ENCODE assay signal across 23 mouse cellular contexts in genomic region chr11:31930051-31930450, GRCm38 (mm10). TPM values are rescaled to one million over a fixed set of nuclear protein-coding genes. Genes with fewer than 3 reads are reported as not detected.
"Had no signal": no experiment of that assay in that cellular context is flagged by ENCODE, and none has a peak within 500 bp of the region (broad histone marks: within the 10 kb centered on the region; RNA-seq: fewer than 3 reads in every experiment).

No protein-coding gene starts in this region.

- DNase-seq: lung, adult 18-20 months; lung, embryonic 14.5 days; lung, postnatal 10 days; lung, postnatal 4 days; midbrain, embryonic 14.5 days; retina, postnatal 1 day; right cerebral cortex, adult 18-20 months; right cerebral cortex, postnatal 25 days; right cerebral cortex, postnatal 4 days; spleen, adult 18-20 months; thymus, adult 18-20 months; thymus, postnatal 14 days; thymus, postnatal 36 days had no signal

- H3K9ac ChIP-seq: lung, embryonic 14.5 days; midbrain, embryonic 12.5 days; neural tube, embryonic 13.5 days; neural tube, embryonic 15.5 days had no signal

- H3K27me3 ChIP-seq: megakaryocyte, embryonic 14.5 days; midbrain, embryonic 12.5 days; neural tube, embryonic 13.5 days; neural tube, embryonic 15.5 days had no signal

- H3K9me3 ChIP-seq: megakaryocyte, embryonic 14.5 days; midbrain, embryonic 10.5 days; midbrain, embryonic 12.5 days; neural tube, embryonic 13.5 days; neural tube, embryonic 15.5 days had no signal

- H3K4me3 ChIP-seq: megakaryocyte, embryonic 14.5 days; midbrain, embryonic 10.5 days; midbrain, embryonic 12.5 days; myocyte; neural tube, embryonic 13.5 days; neural tube, embryonic 15.5 days had no signal

- H3K4me1 ChIP-seq: midbrain, embryonic 10.5 days; midbrain, embryonic 12.5 days; neural tube, embryonic 13.5 days; neural tube, embryonic 15.5 days had no signal

- ATAC-seq: midbrain, embryonic 16.5 days had no signal

- H3K4me2 ChIP-seq: lung, embryonic 14.5 days; midbrain, embryonic 12.5 days; neural tube, embryonic 13.5 days; neural tube, embryonic 15.5 days had no signal

- H3K27ac ChIP-seq: midbrain, embryonic 10.5 days; midbrain, embryonic 12.5 days; neural tube, embryonic 13.5 days; neural tube, embryonic 15.5 days had no signal

RNA-seq across cellular contexts. Expression of gene 4930524B15Rik, which starts 35.3 kb away (rescaled TPM):
- polyA plus RNA-seq: lung, embryonic 14.5 days; lung, embryonic 16.5 days; myocyte; neural tube, embryonic 11.5 days; small intestine, adult 2 months had no signal
